Mouse (Mus musculus) CH12.LX (cell line): ENCODE data around the gene Gm17622.

Source experiments
- NELFE ChIP-seq: IDR thresholded peaks from 2 replicates; pipeline ENCODE4 v1.6.1; 2011; ENCODE audit warnings: low read depth, low read length, improper control_type of control experiment
- ZC3H11A ChIP-seq: IDR thresholded peaks from 2 replicates; pipeline ENCODE4 v1.6.1; 2012; ENCODE audit warnings: low read depth, mild to moderate bottlenecking, inconsistent platforms, low read length, improper control_type of control experiment

- TF ChIP-seq ZC3H11A, result no peak
- TF ChIP-seq NELFE, result no peak
Measured at GRCm38 (mm10) chr13:96514154-96514942, 23.8 kb downstream of the Gm17622 start.
